Mouse (Mus musculus): Measurements from ENCODE around the gene Isoc2a. TPM values are rescaled to one million over a fixed set of nuclear protein-coding genes. Genes with fewer than 3 reads are reported as not detected.
A peak's percentile ranks its signal among the peaks of the same experiment; 100 is the strongest.

The Isoc2a gene
- total and polyA plus RNA-seq, 2 experiments from 2014 or later = 1.4 to 15.2 TPM

GRCm38 (mm10) chr7:4924891-4925301 lies 47.9 kb downstream of the Isoc2a start:
- H3K4me2 ChIP-seq (ENCODE audit: low read depth, low read length) = no peak overlapping the region; the same call in 1 of the 2 replicates

GRCm38 (mm10) chr7:4925441-4926381 lies 48.8 kb downstream of the Isoc2a start, which contains the start of gene Ssc5d:
TSS of gene Ssc5d (plus strand) at chr7:4925785.
- 15% methylated on average over 6 of the region's 6 CpGs for WGBS
- Histone ChIP-seq H3K4me2 (ENCODE audit: low read depth, low read length) (no peak within 1 kb of the TSS; the same call in 1 of the 2 replicates), H3K9me3 (replicated peaks; ENCODE audit: control insufficient read depth, low read length) (no peaks in the 10 kb centered on the region), H3K36me3 (replicated peaks; ENCODE audit: control insufficient read depth, insufficient read depth, low read length) (peaks cover under 1% of the 10 kb centered on the region; the same call in 1 of the 2 replicates), H3K4me3 (ENCODE audit: low read depth, low read length) (no peak within 1 kb of the TSS), H3K4me1 (ENCODE audit: control insufficient read depth, insufficient read depth) (peaks cover 22% of the 10 kb centered on the region), H3K27ac (ENCODE audit: low read depth) (peak within 1 kb of the TSS; percentile 72), H3K27me3 (ENCODE audit: control insufficient read depth, insufficient read depth, low read length) (no peaks in the 10 kb centered on the region), H3K9ac (replicated peaks; ENCODE audit: low read depth, low read length) (no peak within 1 kb of the TSS)
- ATAC-seq (ENCODE audit: insufficient read depth, low read depth) = peak; percentile 36
- TF ChIP-seq CTCF (IDR thresholded peaks at IDR 0.05; ENCODE audit: low read depth) (no peak), EP300 (IDR thresholded peaks at IDR 0.05; ENCODE audit: low read depth) (no peak)
- DNase-seq (ENCODE audit: low spot score) = no peak

More at GRCm38 (mm10) chr7:4924891-4925301, 47.9 kb downstream of the Isoc2a start:
- ATAC-seq (ENCODE audit: insufficient read depth, low read depth) = peak; percentile 34
- Histone ChIP-seq H3K27me3 (ENCODE audit: control insufficient read depth, insufficient read depth, low read length) (no peaks in the 10 kb centered on the region), H3K4me1 (ENCODE audit: control insufficient read depth, insufficient read depth) (peaks cover 22% of the 10 kb centered on the region), H3K27ac (ENCODE audit: low read depth) (peak overlapping the region; percentile 72), H3K4me3 (ENCODE audit: low read depth, low read length) (no peak overlapping the region), H3K36me3 (replicated peaks; ENCODE audit: control insufficient read depth, insufficient read depth, low read length) (peaks cover 8% of the 10 kb centered on the region), H3K9ac (replicated peaks; ENCODE audit: low read depth, low read length) (no peak overlapping the region), H3K9me3 (replicated peaks; ENCODE audit: control insufficient read depth, low read length) (no peaks in the 10 kb centered on the region)
- DNase-seq (ENCODE audit: low spot score) = peak; percentile 58
- 21% methylated on average over 3 of the region's 4 CpGs for WGBS
- TF ChIP-seq CTCF (IDR thresholded peaks at IDR 0.05; ENCODE audit: low read depth) (no peak), EP300 (IDR thresholded peaks at IDR 0.05; ENCODE audit: low read depth) (no peak)

GRCm38 (mm10) chr7:4926849-4927248 lies 49.9 kb downstream of the Isoc2a start:
- Histone ChIP-seq H3K4me1 (ENCODE audit: control insufficient read depth, insufficient read depth) (peaks cover 22% of the 10 kb centered on the region), H3K27ac (ENCODE audit: low read depth) (no peak overlapping the region), H3K9me3 (replicated peaks; ENCODE audit: control insufficient read depth, low read length) (no peaks in the 10 kb centered on the region), H3K4me2 (ENCODE audit: low read depth, low read length) (no peak overlapping the region), H3K36me3 (replicated peaks; ENCODE audit: control insufficient read depth, insufficient read depth, low read length) (no peaks in the 10 kb centered on the region), H3K9ac (replicated peaks; ENCODE audit: low read depth, low read length) (no peak overlapping the region), H3K27me3 (ENCODE audit: control insufficient read depth, insufficient read depth, low read length) (no peaks in the 10 kb centered on the region), H3K4me3 (ENCODE audit: low read depth, low read length) (no peak overlapping the region)
- 83% methylated on average over 16 of the region's 16 CpGs for WGBS
- no peak for TF ChIP-seq CTCF (IDR thresholded peaks at IDR 0.05; ENCODE audit: low read depth)
- TF ChIP-seq EP300 (IDR thresholded peaks at IDR 0.05; ENCODE audit: low read depth) = no peak
- ATAC-seq (ENCODE audit: insufficient read depth, low read depth) = no peak
- no peak for DNase-seq (ENCODE audit: low spot score)

GRCm38 (mm10) chr7:4927711-4928110 lies 50.8 kb downstream of the Isoc2a start:
- H3K4me1 ChIP-seq (ENCODE audit: control insufficient read depth, insufficient read depth) = peaks cover 18% of the 10 kb centered on the region
- DNase-seq (ENCODE audit: low spot score) (no peak), ATAC-seq (ENCODE audit: insufficient read depth, low read depth) (no peak)
- no peaks in the 10 kb centered on the region for H3K27me3 ChIP-seq (ENCODE audit: control insufficient read depth, insufficient read depth, low read length)
- WGBS = 60% methylated on average over 8 of the region's 8 CpGs
- no peak overlapping the region for H3K27ac ChIP-seq (ENCODE audit: low read depth)
- no peaks in the 10 kb centered on the region for H3K9me3 ChIP-seq (replicated peaks; ENCODE audit: control insufficient read depth, low read length)
- H3K9ac ChIP-seq (replicated peaks; ENCODE audit: low read depth, low read length) = no peak overlapping the region
- H3K4me2 ChIP-seq (ENCODE audit: low read depth, low read length) = no peak overlapping the region
- no peak for TF ChIP-seq EP300 (IDR thresholded peaks at IDR 0.05; ENCODE audit: low read depth)
- TF ChIP-seq CTCF (IDR thresholded peaks at IDR 0.05; ENCODE audit: low read depth) = no peak
- H3K4me3 ChIP-seq (ENCODE audit: low read depth, low read length) = no peak overlapping the region
- no peaks in the 10 kb centered on the region for H3K36me3 ChIP-seq (replicated peaks; ENCODE audit: control insufficient read depth, insufficient read depth, low read length)

GRCm38 (mm10) chr7:4928323-4928722 lies 51.4 kb downstream of the Isoc2a start:
- Histone ChIP-seq H3K27me3 (ENCODE audit: control insufficient read depth, insufficient read depth, low read length) (no peaks in the 10 kb centered on the region), H3K36me3 (replicated peaks; ENCODE audit: control insufficient read depth, insufficient read depth, low read length) (no peaks in the 10 kb centered on the region), H3K9me3 (replicated peaks; ENCODE audit: control insufficient read depth, low read length) (no peaks in the 10 kb centered on the region), H3K4me3 (ENCODE audit: low read depth, low read length) (no peak overlapping the region), H3K27ac (ENCODE audit: low read depth) (no peak overlapping the region), H3K4me1 (ENCODE audit: control insufficient read depth, insufficient read depth) (peaks cover 12% of the 10 kb centered on the region), H3K4me2 (ENCODE audit: low read depth, low read length) (no peak overlapping the region), H3K9ac (replicated peaks; ENCODE audit: low read depth, low read length) (no peak overlapping the region)
- ATAC-seq (ENCODE audit: insufficient read depth, low read depth) (no peak), DNase-seq (ENCODE audit: low spot score) (no peak)
- 73% methylated on average over 17 of the region's 17 CpGs for WGBS
- TF ChIP-seq EP300 (IDR thresholded peaks at IDR 0.05; ENCODE audit: low read depth) = no peak
- TF ChIP-seq CTCF (IDR thresholded peaks at IDR 0.05; ENCODE audit: low read depth) = no peak
